Mouse (Mus musculus): ENCODE data around the gene Zfp110. TPM values are rescaled to one million over a fixed set of nuclear protein-coding genes. Genes with fewer than 3 reads are reported as not detected.
"Not testable (repeated sequence)": the region's sequence is repeated elsewhere in the genome, so short reads cannot be mapped to it uniquely, and the experiment has no call there.

The Zfp110 gene
- total RNA-seq (2015; ENCODE audit: low replicate concordance) (5.8 and 6.1 TPM in 2 replicates), total RNA-seq (2017; ENCODE audit: low replicate concordance) (6.4 and 11.2 TPM in 2 replicates)

- ATAC-seq (replicated peaks; ENCODE audit: low FRiP score, poor library complexity, severe bottlenecking) = peak; percentile 98
These were observed at the start of gene Zfp110 for GRCm38 (mm10) chr7:12834162-12835120. TSS of gene Zfp110 (plus strand) at chr7:12834761.

GRCm38 (mm10) chr7:12787333-12787732 lies 47.2 kb upstream of the Zfp110 start:
- ATAC-seq (replicated peaks; ENCODE audit: low FRiP score, poor library complexity, severe bottlenecking) = no peak

GRCm38 (mm10) chr7:12788025-12788424 lies 46.5 kb upstream of the Zfp110 start:
- ATAC-seq (replicated peaks; ENCODE audit: low FRiP score, poor library complexity, severe bottlenecking) = no peak

GRCm38 (mm10) chr7:12792624-12793023 lies 41.9 kb upstream of the Zfp110 start:
- ATAC-seq (replicated peaks; ENCODE audit: low FRiP score, poor library complexity, severe bottlenecking) = not testable (repeated sequence)

GRCm38 (mm10) chr7:12797971-12798370 lies 36.6 kb upstream of the Zfp110 start:
- ATAC-seq (replicated peaks; ENCODE audit: low FRiP score, poor library complexity, severe bottlenecking) = no peak

- ATAC-seq (replicated peaks; ENCODE audit: low FRiP score, poor library complexity, severe bottlenecking) = no peak
These were observed 35.0 kb upstream of the Zfp110 start for GRCm38 (mm10) chr7:12799554-12799953.

- no peak for ATAC-seq (replicated peaks; ENCODE audit: low FRiP score, poor library complexity, severe bottlenecking)
These were observed 31.5 kb upstream of the Zfp110 start, which contains the start of gene Zscan18 for GRCm38 (mm10) chr7:12802866-12803726. TSS of gene Zscan18 (minus strand) at chr7:12803635.

GRCm38 (mm10) chr7:12803727-12804071 lies 30.9 kb upstream of the Zfp110 start:
- no peak for ATAC-seq (replicated peaks; ENCODE audit: low FRiP score, poor library complexity, severe bottlenecking)

GRCm38 (mm10) chr7:12815566-12815965 lies 19.0 kb upstream of the Zfp110 start:
- no peak for ATAC-seq (replicated peaks; ENCODE audit: low FRiP score, poor library complexity, severe bottlenecking)

- peak; percentile 99 for ATAC-seq (replicated peaks; ENCODE audit: low FRiP score, poor library complexity, severe bottlenecking)
These were observed 15.9 kb upstream of the Zfp110 start, which contains the start of gene Zfp329 for GRCm38 (mm10) chr7:12818521-12819295. TSS of gene Zfp329 (minus strand) at chr7:12818858.

- peak; percentile 39 for ATAC-seq (replicated peaks; ENCODE audit: low FRiP score, poor library complexity, severe bottlenecking)
These were observed 671 bp downstream of the Zfp110 start for GRCm38 (mm10) chr7:12835193-12835671.

- no peak for ATAC-seq (replicated peaks; ENCODE audit: low FRiP score, poor library complexity, severe bottlenecking)
These were observed 1.2 kb downstream of the Zfp110 start for GRCm38 (mm10) chr7:12835779-12836178.

- ATAC-seq (replicated peaks; ENCODE audit: low FRiP score, poor library complexity, severe bottlenecking) = no peak
These were observed 39.7 kb downstream of the Zfp110 start for GRCm38 (mm10) chr7:12874301-12874700.

- no peak for ATAC-seq (replicated peaks; ENCODE audit: low FRiP score, poor library complexity, severe bottlenecking)
These were observed 45.5 kb downstream of the Zfp110 start for GRCm38 (mm10) chr7:12880036-12880435.

GRCm38 (mm10) chr7:12880497-12880896 lies 45.9 kb downstream of the Zfp110 start:
- not testable (repeated sequence) for ATAC-seq (replicated peaks; ENCODE audit: low FRiP score, poor library complexity, severe bottlenecking)

GRCm38 (mm10) chr7:12880911-12881660 lies 46.5 kb downstream of the Zfp110 start, which contains the start of gene Zfp128:
TSS of gene Zfp128 (plus strand) at chr7:12881177.
- ATAC-seq (replicated peaks; ENCODE audit: low FRiP score, poor library complexity, severe bottlenecking) = peak; percentile 100

- ATAC-seq (replicated peaks; ENCODE audit: low FRiP score, poor library complexity, severe bottlenecking) = no peak
These were observed 52.2 kb downstream of the Zfp110 start for GRCm38 (mm10) chr7:12886563-12887266.

- no peak for ATAC-seq (replicated peaks; ENCODE audit: low FRiP score, poor library complexity, severe bottlenecking)
These were observed 53.0 kb downstream of the Zfp110 start for GRCm38 (mm10) chr7:12887585-12887984.
